In genomic region chr4:96683474-96683873, GRCm38 (mm10) we compare ENCODE assay signal across 12 mouse cellular contexts. TPM values are rescaled to one million over a fixed set of nuclear protein-coding genes. Genes with fewer than 3 reads are reported as not detected.
DNase-seq lines count a peak whose midpoint lies in the region; ATAC-seq lines count a peak whose summit lies in the region.
"Had no signal": no experiment of that assay in that cellular context is flagged by ENCODE, and none has a peak within 500 bp of the region (broad histone marks: within the 10 kb centered on the region; RNA-seq: fewer than 3 reads in every experiment).

No protein-coding gene starts in this region.

- peak; percentile 22 to 61 for DNase-seq in cerebellum, postnatal 10 days
- no peak for DNase-seq in cerebellum, adult 11-12 months
- peak; percentile 10 for DNase-seq in layer of hippocampus, adult 11-12 months (ENCODE audit: low spot score)
- no peak for DNase-seq in layer of hippocampus, postnatal 10 days (ENCODE audit: low spot score in 2 of 2)
- DNase-seq in ZHBTc4 (ENCODE audit: low read depth, low spot score) = peak; percentile 10
- no peak for DNase-seq in spleen, postnatal 36 days (ENCODE audit: low spot score in 2 of 2)
- no peak for DNase-seq in spleen, postnatal 4 days (ENCODE audit: low spot score in 2 of 2)
- DNase-seq: adrenal gland, adult 2 months; B cell, adult 2 months; kidney, postnatal 10 days had no signal

- ATAC-seq in megakaryocyte progenitor cell, adult 5-6 weeks (replicated peaks; ENCODE audit: poor library complexity) = peak; percentile 44; the same call in 1 of the 2 replicates

RNA-seq across cellular contexts. Expression of gene Cyp2j5, which starts 19.5 kb away (rescaled TPM):
- total RNA-seq in layer of hippocampus, postnatal 10 days (2021) = not detected
- total RNA-seq in megakaryocyte progenitor cell, adult 5-6 weeks (2015) = not detected in 2 replicates
- total RNA-seq in megakaryocyte progenitor cell, adult 5-6 weeks (2017) = not detected in 2 replicates
- total RNA-seq: granulocyte monocyte progenitor cell, adult 5-6 weeks had no signal

Comparison
In these comparisons a context has a peak if more than half of its experiments do, and no peak if none do; other contexts are left out.
1. DNase-seq: peak in cerebellum, postnatal 10 days (2 of 2), layer of hippocampus, adult 11-12 months (single experiment) and ZHBTc4 (single experiment); none in cerebellum, adult 11-12 months (single experiment), layer of hippocampus, postnatal 10 days (0 of 2), spleen, postnatal 36 days (0 of 2) and spleen, postnatal 4 days (0 of 2).